Mouse (Mus musculus) small intestine, adult 2 months (tissue): ENCODE measurements around the gene Hist2h2aa1. TPM values are rescaled to one million over a fixed set of nuclear protein-coding genes. Genes with fewer than 3 reads are reported as not detected.

Source experiments
- H3K27ac ChIP-seq: fragments of 200-500 bp; 2 replicates; pipeline ENCODE4 v1.5.1; 2012; ENCODE audit warnings: low read depth, low read length, control low read depth, inconsistent platforms; ENCODE audit not compliant: insufficient read depth
- H3K27me3 ChIP-seq: fragments of 200-500 bp; 2 replicates; pipeline ENCODE4 v1.6.1; 2012; ENCODE audit warnings: mild to moderate bottlenecking, moderate library complexity, low read length, inconsistent platforms; ENCODE audit not compliant: control insufficient read depth, insufficient read depth
- H3K36me3 ChIP-seq: fragments of 200-500 bp; 2 replicates; pipeline ENCODE4 v1.6.1; 2012; ENCODE audit warnings: mild to moderate bottlenecking, low read length, control low read depth, inconsistent platforms; ENCODE audit not compliant: control insufficient read depth, insufficient read depth
- H3K4me1 ChIP-seq: fragments of 200-500 bp; 2 replicates; pipeline ENCODE4 v1.6.1; 2012; ENCODE audit warnings: low read length, inconsistent platforms, mixed read lengths; ENCODE audit not compliant: control insufficient read depth, insufficient read depth, insufficient read length
- H3K4me3 ChIP-seq: fragments of 200-500 bp; 2 replicates; pipeline ENCODE4 v1.5.1; 2012; ENCODE audit warnings: low read depth, mild to moderate bottlenecking, control low read depth, inconsistent platforms, low read length, moderate library complexity
- CTCF ChIP-seq: fragments of 200-500 bp; IDR thresholded peaks from 2 replicates; pipeline ENCODE4 v1.5.1; 2012; ENCODE audit warnings: low read depth, mild to moderate bottlenecking, control low read depth, inconsistent platforms, low read length, moderate library complexity, mixed read lengths; ENCODE audit not compliant: insufficient replicate concordance, insufficient read length; ENCODE audit errors: extremely low read depth
- POLR2A ChIP-seq: fragments of 200-500 bp; IDR thresholded peaks from 2 replicates; pipeline ENCODE4 v1.6.1; 2012; ENCODE audit warnings: low read depth, mild to moderate bottlenecking, control low read depth, inconsistent platforms, low read length, moderate library complexity
- WGBS: fragments of 180-500 bp; shearing (Covaris S2); methylation state at CpG from one replicate; pipeline ENCODE4 v1.1.7; 2018; 5-methylcytosine and 5-hydroxymethylcytosine counted together
- polyA plus RNA-seq: library from polyadenylated mRNA; depleted of rRNA; stranded (reverse); fragments of >200 nt; gene quantifications from 2 replicates; pipeline ENCODE4 v1.2.3, GENCODE M21; 2012

Gene Hist2h2aa1
- polyA plus RNA-seq, 1 experiment: 622 TPM

DNA sequence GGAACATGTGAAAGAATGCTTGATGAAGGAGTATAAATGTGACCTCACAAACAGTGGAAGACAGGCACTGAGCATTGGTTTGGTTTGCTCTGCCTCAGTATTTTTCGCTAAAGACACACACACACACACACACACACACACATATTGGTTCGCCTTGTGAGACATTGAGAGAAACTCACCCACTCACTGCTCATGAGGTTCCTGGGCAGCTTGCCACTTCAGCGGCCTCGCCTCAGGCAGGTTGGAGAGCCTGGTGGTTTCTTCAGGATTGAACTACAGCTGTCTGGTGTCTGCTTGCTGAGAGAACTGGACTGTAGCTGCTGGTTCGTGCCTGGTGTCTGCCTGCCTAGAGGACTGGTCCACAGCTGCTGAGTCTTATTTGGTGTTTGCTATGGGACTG lies 14.9 kb downstream of the Hist2h2aa1 start:
- no peak overlapping the region for H3K27ac ChIP-seq
- no peak overlapping the region for H3K4me3 ChIP-seq
- no peaks in the 10 kb centered on the region for H3K27me3 ChIP-seq
- WGBS: 92% methylated on average over 5 of the region's 5 CpGs
- TF ChIP-seq CTCF (no peak), POLR2A (no peak)
- no peaks in the 10 kb centered on the region for H3K36me3 ChIP-seq
- H3K4me1 ChIP-seq: peaks cover 10% of the 10 kb centered on the region; the same call in 1 of the 2 replicates

DNA sequence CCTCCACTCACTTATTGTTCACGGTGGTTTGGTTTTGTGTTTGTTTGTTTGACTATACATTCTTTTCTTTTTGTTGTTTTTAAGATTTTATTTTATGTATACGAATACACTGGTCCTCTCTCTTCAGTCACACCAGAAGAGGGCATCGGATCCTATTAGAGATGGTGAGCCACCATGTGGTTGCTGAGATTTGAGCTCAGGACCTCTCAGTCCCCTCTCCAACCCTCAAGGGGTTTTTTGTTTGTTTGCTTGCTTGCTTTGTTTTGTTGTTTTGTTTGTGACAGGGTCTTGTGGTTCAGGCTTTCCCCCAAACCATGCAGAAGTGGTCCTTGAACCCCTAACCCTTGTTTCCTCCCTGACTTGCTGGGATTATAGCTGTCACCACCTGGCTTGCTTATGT lies 16.3 kb downstream of the Hist2h2aa1 start:
- Histone ChIP-seq H3K4me1 (peaks cover 7% of the 10 kb centered on the region; the same call in 1 of the 2 replicates), H3K27me3 (no peaks in the 10 kb centered on the region), H3K4me3 (no peak overlapping the region), H3K27ac (peak overlapping the region; percentile 98), H3K36me3 (no peaks in the 10 kb centered on the region)
- 44% methylated on average over 3 of the region's 3 CpGs for WGBS
- TF ChIP-seq CTCF (no peak), POLR2A (no peak)

- TF ChIP-seq CTCF (no peak), POLR2A (peak; percentile 92)
- Histone ChIP-seq H3K4me3 (peak overlapping the region; percentile 74), H3K27ac (peak overlapping the region; percentile 98), H3K4me1 (peaks cover 7% of the 10 kb centered on the region; the same call in 1 of the 2 replicates), H3K27me3 (no peaks in the 10 kb centered on the region), H3K36me3 (no peaks in the 10 kb centered on the region)
- WGBS: under 1% methylated on average over 19 of the region's 19 CpGs
Observed at GRCm38 (mm10) chr3:96262216-96262875, 17.0 kb downstream of the Hist2h2aa1 start.

DNA sequence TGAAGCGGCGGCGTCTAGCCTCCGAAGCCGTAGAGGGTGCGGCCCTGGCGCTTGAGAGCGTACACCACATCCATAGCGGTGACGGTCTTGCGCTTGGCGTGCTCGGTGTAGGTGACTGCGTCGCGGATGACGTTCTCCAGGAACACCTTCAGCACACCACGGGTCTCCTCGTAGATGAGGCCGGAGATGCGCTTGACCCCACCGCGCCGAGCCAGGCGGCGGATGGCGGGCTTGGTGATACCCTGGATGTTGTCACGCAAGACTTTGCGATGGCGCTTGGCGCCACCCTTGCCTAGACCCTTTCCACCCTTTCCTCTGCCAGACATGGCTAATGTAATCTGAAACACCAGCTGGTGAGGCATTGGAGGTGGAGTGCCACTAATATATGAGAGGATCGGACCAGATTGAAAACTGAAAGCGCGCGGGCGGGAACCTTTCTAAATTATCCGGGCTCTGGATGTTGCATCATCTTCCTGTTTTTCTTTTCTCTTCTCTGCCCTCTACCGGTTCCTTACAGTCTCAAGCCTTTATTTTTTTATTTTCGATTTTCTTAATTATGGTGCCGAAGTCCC lies 17.8 kb downstream of the Hist2h2aa1 start, which contains the start of gene Hist2h4:
Hist2h4 (minus strand) TSS at position 333 of the 572 bp plus-strand sequence.
- TF ChIP-seq POLR2A: peak; percentile 96
- no peak for TF ChIP-seq CTCF
- WGBS: under 1% methylated on average over 40 of the region's 40 CpGs
- Histone ChIP-seq H3K36me3 (no peaks in the 10 kb centered on the region), H3K27ac (peak within 1 kb of the TSS; percentile 98), H3K4me1 (peaks cover 9% of the 10 kb centered on the region; the same call in 1 of the 2 replicates), H3K27me3 (no peaks in the 10 kb centered on the region), H3K4me3 (peak within 1 kb of the TSS; percentile 74)

- no peak; the same call in 1 of the 2 replicates for TF ChIP-seq POLR2A
- TF ChIP-seq CTCF: peak; percentile 29; the same call in 1 of the 2 replicates
- peak overlapping the region; percentile 67 for H3K4me3 ChIP-seq
- no peaks in the 10 kb centered on the region for H3K36me3 ChIP-seq
- H3K4me1 ChIP-seq: peaks cover 6% of the 10 kb centered on the region; the same call in 1 of the 2 replicates
- no peaks in the 10 kb centered on the region for H3K27me3 ChIP-seq
- peak overlapping the region; percentile 97 for H3K27ac ChIP-seq
- WGBS: 1% methylated on average over 27 of the region's 27 CpGs
Observed at GRCm38 (mm10) chr3:96263558-96264403, 18.5 kb downstream of the Hist2h2aa1 start.

DNA sequence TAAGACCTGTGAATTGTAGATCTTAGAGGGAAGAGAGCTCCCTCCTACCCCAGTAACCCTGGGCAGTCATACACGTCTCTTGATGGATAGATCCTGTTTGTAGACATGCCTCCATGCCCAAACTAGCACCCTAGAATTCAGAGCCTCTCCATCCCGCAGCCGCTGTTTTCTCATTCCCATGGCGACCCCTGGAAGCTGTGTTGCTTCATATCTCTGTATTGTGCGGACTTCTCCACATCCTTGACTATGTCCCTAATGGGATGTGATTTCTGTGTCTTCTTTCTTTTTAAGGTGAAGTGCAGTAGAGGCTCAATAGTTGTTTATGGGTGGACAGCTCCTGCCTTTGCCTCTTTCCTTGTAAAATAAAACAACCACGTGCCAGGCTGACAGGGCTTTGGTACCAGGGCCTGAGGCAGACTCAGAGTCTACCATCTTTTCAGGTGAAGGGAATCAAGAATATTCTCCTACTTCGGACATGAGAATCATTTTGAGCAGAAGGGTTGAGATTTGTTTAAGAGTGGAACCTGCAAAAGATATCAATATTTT lies 19.2 kb downstream of the Hist2h2aa1 start:
- no peak for TF ChIP-seq CTCF
- TF ChIP-seq POLR2A: no peak
- H3K4me1 ChIP-seq: peaks cover 6% of the 10 kb centered on the region; the same call in 1 of the 2 replicates
- peak overlapping the region; percentile 97; the same call in 1 of the 2 replicates for H3K27ac ChIP-seq
- H3K27me3 ChIP-seq: no peaks in the 10 kb centered on the region
- no peaks in the 10 kb centered on the region for H3K36me3 ChIP-seq
- H3K4me3 ChIP-seq: no peak overlapping the region
- WGBS: 55% methylated on average over 7 of the region's 7 CpGs

DNA sequence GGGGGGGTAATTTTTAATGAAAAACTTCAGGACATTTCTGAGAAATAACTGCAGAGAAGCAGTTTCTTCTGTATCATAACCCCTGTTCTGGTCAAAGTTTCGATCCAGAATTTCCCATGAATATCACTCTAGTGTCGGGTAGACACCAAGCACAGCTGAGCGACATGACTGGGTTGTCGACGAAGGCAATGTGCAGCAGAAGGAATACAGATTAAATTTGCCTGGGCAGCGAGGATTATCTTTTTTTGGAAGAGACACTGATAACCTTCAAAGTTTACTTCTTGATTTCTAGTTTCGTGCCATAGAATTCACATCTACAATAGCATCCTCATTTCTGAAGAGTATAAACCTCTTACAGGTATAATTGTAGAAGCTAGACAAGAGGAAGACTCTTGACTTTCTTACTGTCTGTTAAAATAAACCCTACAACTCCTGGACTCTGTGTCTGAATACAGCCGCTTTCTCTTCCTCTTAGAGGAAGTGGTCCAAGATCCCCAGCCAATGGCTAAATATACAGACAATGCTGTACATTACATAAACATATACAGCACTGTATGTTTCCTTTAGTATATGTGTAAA lies 20.9 kb downstream of the Hist2h2aa1 start:
- Histone ChIP-seq H3K4me3 (no peak overlapping the region), H3K4me1 (peaks cover 6% of the 10 kb centered on the region; the same call in 1 of the 2 replicates), H3K36me3 (no peaks in the 10 kb centered on the region), H3K27me3 (no peaks in the 10 kb centered on the region), H3K27ac (no peak overlapping the region)
- WGBS: 81% methylated on average over 8 of the region's 8 CpGs
- TF ChIP-seq CTCF (no peak), POLR2A (no peak)
